Mouse (Mus musculus) ES-CJ7 (cell line): Measurements from ENCODE around the gene Cldn22.
"Not testable (repeated sequence)": the region's sequence is repeated elsewhere in the genome, so short reads cannot be mapped to it uniquely, and the experiment has no call there.

Experiments
- DNase-seq: peaks from one replicate; pipeline ENCODE4 v3.0.0; 2011; ENCODE audit warnings: low read depth, low spot score

Gene Cldn22

DNA sequence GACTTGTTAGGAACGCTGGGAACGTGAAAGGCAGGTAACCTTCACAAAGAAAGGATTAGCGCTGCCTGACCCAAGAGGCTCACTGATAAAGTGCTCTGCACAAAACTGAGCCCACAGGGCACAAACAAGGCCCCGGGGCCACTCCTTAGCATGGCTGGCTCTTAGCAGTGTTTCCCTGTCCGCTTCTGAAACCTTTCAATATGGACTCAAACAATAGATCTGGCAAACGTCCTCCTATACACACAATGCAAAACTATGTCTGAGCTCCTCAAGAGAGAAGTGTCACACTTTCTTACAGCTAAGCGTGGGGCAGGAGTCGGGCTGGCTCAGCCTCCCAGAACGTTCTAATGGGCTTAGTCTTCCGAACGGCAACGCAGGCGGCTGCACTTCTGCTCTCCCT, at the start of gene Cldn22:
Gene Cldn22 (plus strand): TSS at position 301 of the 400 bp plus-strand sequence.
- no peak for DNase-seq

DNA sequence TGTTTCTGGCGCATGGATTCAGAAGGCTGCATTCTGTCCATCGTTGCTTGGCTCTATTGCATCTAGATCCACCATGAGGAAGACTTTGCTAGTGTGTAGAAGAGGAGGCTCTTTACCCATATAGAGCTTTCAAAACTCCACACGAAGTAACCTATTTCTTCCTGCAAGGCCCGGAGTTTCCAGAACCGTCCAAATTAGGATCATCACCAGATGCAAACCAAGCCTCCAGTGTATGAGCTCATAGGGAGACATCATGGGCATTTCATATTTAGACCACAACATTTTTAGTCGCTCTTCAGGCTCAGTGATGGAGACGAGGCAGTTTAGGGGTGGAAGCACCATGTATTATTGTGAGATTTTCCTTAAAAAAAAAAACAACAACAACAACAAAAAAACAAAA, 46.9 kb upstream of the Cldn22 start:
- no peak for DNase-seq

DNA sequence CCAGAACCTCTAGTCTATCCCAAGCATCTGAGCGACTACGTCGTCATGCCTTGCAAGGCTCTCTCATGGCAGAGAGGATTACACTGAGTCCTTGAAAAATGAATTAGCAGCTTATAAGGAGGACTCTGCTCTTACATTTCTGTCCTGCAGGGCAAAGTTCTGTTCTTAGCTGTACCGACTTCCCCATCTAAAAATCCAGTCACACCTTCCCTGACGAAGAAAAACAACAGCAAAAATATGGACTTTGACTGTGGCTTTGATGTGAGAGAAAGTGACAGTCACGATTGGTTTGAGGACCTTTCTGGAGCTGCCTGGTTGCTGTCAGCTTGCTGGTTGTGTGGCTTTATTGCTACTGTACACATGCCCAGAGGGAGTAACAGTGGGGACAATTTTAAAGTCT, 44.7 kb upstream of the Cldn22 start:
- no peak for DNase-seq

DNA sequence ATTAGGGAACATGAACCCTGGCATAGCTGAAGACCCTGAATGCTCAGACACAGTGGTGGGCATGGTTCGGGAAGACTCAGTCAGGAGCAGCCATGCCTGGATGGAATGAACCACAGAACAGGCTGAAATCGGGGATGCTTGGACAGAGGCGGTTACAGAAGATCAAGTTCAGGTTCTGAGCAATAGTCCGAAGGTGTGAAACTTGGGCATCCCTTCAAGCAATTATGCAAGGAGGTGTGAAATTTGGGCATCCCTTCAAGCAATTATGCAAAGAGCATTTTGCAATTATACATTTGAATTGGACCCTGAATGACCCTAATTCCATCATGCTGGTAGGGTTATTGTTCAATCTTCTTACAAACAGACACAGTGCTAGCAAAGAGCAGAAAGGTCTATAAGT, 42.4 kb upstream of the Cldn22 start:
- DNase-seq = no peak

DNA sequence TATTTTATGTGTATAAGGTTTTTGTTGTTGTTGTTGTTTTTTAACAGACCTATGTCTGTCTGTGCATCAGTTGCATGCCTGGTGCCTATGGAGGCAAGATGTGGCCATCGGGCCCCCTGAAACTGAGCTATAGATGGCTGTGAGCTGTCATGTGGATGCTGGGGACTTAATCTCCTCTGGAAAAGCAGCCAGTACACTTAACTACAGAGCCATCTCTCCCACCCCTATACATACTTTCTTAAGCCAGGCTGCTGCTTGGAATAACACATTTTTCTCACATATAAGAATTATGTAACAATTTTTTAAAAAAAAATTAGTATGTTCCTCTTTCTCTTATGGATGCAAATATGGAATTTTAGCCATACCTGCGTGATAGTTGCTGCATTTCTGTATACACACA, 40.7 kb upstream of the Cldn22 start:
- no peak for DNase-seq

DNA sequence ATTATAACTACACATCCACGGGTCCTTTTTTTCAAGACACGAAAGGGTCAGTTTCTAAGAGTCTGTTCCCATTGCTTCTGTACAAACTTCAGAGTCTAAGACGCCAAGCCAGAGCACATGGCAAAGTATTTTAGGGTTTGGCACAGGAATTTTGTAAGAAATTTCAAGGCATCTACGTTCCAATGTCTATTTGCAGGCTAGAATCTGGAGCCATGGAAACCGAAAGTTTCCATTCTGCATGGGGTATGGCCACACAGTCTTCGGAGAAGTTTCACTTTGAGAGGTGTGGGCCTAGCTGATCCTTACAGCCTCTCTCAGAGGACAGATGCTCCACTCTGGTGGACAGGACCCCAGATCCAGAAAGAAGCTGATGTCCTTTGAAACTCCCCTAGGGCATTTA, 40.3 kb upstream of the Cldn22 start:
- no peak for DNase-seq

DNA sequence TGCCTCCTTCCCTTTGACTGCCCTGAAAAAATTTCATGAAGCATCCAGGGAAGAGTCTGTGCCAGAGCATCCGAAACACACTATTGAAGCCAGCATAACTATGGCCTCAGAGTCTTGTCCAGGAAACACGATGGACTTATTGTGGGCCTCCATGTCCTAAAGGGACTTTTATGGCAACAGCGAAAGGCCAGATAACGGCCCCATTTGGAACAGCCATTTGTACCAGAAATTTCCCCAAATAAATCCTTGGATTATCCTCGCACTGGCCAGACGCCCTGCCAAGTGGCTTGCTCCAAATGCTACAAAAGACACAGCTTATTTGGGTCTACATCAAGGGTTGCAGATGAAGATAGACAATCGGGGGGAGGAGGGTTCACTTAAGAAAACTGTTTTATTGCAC, 39.8 kb upstream of the Cldn22 start:
- no peak for DNase-seq

DNA sequence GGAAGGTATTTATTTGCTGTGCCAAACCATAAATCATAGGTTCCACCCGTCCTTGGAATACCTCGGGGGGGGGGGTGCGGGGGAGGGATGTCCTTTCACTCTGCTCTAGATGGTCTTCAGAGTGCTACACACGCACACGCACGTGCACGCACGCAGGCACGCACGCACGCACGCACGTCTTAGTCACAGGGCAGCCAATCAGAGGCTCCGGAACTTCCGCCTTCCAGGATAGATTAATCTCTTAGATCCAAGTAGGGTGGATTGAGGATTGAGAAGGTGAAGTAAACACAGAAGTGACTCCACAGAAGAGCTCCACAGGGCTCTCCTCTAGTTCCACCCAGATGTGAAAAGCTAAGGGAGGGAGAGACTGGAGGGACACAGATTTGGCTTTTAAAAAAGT, 38.0 kb upstream of the Cldn22 start:
- no peak for DNase-seq

DNA sequence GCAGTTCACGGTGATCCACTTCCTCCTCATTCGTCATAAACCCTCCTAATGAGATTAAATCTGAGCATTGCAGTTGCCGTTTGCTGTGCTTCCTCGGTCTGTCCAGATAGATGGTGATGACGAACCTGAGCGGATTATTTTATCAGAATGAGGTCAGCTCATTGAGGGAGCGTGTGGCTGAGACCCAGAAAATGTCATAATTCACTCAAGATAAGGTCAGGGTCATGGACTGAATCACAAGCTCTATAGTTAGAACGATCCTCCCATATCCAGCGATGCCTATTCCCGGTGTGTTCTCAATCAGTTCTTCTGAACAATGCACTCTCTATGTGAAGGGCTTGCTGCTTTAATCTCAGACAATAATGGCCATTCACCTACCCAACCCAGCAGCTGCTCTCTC, 36.6 kb upstream of the Cldn22 start:
- DNase-seq = no peak

DNA sequence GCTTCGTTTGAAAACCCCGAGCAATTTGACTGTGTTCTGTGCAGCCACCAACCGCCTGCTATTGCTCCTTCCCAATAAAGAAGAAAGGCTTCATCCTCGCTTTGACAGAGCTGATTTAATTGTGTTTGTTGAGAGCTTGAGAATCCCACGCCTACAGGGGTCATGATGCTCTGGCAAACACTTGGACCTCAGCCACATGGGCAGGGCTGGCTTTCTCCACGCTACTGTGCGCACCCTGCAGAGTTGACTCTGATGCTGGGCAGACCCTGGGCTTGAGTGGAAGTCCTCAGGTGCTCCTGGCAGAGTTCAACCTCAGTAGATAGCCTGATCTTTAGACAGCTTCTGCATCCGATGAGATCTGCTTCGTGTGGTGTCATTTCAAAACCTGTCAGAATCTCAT, 32.3 kb upstream of the Cldn22 start:
- no peak for DNase-seq

DNA sequence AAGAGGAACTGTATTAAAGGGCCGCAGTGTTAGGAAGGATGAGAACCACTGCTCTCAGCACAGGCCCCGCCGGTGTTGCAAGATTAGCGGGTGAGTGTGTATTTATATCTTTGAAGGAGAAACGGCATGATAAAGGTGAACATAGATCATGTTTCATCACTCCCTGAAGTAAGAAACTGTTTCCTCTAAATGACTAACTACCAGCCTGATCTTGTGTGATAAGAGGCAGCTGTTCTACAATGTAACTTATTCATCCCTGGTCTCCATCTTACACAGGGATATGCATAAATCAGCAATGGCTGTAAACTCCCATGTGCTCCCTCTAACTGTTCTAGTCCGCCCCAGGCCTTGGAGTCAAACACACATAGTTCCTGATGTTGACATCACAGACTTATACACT, 24.8 kb upstream of the Cldn22 start:
- no peak for DNase-seq

DNA sequence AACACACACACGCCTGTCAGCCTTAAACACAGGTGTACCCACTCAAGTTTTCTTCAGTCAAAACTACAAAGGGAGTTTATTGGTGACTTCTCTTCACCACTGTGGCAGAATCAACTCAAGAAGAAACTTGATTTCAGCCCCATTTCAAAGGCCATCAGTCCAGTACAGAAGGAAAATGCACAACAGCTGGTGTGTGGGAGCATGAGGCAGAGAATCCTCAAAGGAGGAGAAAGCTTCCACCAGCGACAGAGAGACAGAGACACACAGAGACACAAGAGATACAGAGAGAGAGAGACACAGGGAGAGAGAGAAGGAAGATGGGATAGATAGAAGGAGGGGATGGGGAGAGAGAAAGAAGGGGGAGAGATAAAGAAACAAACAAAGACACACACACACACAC, 21.9 kb upstream of the Cldn22 start:
- no peak for DNase-seq

DNA sequence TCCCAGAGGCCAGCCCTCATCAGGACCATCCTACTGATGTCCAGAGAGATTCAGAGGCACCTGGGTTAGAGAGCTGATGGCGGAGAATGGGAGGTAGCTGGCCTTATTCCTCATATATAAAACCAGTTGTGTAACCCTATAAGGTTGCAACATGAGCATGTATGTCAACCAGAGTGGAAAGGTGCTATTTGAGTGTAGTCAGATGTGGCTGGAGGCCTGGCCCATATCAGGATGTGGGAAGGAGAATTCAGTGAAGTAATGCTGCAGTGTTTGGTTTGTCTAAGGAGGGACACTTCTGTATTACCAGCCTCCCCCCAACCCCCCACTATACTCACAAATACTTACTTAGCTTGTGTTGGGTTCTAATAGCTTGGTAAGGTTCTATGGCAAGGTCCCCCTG, 20.0 kb upstream of the Cldn22 start:
- no peak for DNase-seq

DNA sequence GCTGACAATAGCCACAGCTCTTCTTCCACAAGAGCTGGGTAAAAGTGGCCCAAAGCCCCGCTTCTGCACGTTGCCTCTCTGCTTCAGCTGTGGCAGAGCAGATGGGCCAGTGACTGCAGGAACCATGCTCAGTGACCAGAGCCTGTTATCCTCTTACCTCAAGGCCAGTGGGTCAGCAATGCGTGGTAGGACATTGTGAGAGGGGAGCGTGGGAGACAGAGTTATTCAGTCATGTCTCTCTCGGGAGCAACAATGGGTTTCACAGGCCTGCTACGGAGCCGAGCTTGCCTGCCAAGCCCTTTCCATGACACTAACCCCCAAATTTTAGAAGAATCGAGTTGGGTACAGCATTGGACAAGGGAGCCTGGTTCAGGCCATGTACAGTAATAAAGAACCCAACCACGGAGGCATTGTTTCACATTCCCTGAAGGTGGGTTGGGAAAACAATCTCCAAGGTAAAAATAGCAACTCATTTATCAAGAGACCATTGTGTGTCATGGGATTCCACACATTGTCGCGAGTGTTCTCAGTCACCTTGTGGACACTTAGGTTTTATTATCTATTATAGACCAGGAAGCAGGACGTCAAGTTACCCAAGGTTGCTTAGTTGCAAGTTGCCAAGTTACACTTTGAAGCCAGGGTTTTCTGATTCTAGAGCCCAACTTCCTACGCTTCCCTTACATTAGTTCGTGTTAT, 14.2 kb upstream of the Cldn22 start:
- DNase-seq = no peak

DNA sequence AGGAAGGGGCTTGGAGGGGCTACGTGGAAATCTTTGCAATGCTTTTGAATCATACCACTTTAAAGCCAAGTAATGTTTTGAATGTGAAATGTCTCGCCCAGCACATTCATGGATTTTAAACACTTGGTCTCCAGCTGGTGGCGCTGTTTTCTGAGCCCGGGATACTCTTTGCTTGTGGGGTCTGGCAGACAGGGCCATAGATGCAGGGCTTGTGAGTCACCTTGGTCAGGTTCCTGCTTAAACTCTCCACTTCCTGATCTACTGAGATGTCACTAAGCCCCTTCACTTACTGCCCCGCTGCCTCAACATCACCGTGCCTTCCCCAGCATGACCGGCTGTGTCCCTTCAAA, 13.6 kb upstream of the Cldn22 start:
- DNase-seq = peak; percentile 70

DNA sequence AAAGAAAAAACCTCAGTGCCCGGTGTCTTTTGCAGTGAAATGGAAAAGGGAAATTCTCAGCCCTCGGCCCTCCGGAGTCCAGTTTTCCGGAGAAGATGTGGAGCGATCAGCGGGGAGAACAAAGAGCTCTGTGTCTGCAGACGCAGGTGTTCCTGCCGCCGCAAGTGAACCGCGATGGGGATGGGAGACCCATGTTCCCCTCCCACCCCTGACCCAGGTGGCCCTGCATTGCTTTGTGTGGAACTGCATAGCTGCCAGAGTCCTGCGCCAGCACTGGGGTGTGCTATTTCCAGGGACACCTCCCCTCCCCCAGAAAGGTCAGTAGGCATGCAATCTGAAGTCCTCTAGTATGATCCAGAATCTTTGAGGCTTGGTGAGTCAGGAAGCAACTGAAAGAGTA, 13.1 kb upstream of the Cldn22 start:
- no peak for DNase-seq

DNA sequence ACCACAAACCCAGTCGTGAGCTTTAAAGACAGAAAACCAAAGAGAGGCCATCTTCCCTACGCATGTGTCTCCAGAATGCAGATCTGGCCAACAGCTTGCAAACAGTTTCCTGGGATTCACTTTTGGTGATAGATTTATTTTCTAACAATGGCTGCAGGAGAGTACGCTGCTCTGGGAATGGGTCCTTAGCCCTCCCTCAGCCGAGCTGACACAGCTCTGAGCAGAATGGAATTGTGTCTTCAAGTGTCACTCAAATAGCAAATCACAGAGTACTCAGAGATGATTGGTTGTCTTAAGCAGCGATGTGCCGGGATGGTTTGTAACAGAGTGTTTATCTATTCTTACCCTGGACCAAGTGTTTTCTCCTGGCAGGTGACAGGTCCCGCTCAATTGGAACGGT, 5.2 kb upstream of the Cldn22 start:
- DNase-seq = no peak

DNA sequence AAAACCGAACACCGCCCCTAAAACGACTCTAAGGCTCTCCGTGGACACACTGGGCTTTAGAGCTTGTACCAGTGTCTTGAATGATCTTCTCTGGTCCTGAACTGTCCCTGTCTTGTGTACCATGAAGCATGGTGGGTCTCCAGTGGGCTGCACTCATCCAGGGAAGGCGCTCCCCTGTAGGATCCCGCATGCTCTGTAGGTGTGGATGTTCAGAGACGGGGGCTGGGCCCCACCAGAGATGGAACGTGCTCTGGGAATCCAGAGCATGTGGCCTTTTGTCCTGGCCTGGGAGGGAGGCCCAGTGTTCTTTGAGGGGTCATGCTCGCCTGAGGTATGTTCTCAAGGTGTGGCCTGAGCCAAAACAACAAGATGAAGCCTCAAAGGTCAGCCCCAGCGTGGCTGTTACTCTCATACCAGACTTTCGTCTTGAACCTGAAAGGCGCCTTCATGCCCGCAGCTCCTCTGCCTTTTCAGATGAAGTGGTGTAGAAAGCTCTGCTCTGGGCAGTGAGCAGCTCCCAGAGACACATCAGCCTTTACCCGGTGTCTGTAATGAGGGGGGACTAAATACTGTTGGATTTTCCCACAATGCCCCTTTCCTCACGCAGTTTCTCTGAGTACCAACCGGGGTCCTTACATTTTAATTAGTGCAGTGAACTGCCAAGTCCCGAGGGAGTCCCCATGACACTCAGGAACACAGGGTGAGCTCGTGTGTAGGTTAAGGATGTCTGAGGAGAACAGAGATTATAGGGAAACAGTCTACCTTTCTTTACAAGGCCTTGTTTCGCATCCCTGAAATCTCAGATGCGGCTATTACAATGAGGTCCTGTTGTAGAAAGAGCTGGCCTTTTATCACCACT, 3.1 kb upstream of the Cldn22 start:
- no peak for DNase-seq

DNA sequence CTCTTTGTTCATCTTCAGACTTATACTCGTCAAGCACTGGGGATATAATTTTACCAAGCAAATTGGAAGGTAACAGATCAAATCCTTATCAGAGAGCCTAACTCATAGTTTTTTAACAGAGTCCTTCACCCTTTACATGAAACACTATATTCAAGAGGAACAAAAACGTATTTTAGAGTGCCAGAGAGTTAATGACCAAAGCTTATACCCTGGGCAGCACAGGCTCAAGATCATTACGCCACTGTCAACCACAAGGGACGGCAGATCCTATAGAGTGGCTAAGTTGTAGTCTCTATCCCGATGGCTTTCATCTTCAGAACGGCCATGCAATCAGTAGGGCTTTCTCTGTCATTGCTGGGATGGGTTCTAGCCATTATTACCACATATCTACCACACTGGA, 2.4 kb upstream of the Cldn22 start, which contains the start of gene Cldn24:
Gene Cldn24 (plus strand): TSS at position 301 of the 400 bp plus-strand sequence.
- no peak for DNase-seq

DNA sequence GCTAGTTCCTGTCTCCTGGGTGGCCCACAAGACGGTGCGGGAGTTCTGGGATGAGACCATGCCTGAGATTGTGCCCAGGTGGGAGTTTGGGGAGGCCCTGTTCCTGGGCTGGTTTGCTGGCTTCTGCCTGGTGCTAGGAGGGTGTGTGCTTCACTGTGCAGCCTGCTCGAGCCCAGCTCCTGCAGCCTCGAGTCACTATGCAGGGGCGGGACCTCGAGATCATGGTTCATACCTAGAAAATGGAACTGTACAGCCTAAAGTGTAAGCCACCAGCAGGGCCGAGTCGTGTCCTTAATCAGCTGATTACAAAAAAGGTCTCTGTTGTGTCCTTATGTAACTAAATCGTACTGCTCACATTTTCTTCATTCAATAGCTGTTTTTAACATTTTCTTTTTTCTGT, 1.7 kb upstream of the Cldn22 start:
- not testable (repeated sequence) for DNase-seq

DNA sequence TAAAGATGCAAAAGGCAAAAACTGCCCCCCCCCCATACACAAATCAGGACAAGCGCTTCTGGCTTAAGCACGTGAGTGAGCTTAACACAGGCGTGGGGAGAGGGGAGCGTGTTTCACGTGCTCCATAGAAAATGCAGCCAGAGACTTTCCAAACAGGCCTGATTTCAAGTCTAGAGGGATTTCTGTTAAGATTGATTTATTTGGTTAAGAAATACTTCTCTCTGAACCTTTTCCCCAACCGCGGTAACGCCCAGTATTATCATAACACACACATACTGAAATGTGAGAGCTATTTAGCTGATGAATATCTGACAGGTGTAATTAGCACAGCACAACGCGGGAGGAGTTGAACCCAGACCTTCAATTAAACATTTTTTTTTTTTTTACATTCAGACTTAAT, 505 bp upstream of the Cldn22 start:
- DNase-seq = no peak

DNA sequence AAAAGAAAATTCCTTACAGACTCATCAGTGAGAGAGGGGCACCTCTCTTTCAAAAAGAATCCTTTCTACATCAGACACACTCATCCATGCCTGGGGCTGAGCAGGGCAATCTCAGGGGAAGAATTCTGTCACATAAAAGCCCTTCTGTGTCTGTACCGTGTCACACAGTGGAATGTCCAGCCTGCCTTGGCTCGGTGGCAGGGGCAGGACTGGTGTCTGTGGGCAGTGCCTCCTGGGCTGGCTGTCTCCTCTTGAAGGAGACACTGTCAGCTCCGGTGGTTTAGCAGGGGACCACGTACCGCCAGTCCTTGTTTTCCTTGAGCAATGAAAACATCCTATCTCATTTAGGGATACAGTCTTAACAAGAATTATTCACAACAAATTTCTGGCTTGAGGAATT, 1.3 kb downstream of the Cldn22 start:
- DNase-seq = no peak

DNA sequence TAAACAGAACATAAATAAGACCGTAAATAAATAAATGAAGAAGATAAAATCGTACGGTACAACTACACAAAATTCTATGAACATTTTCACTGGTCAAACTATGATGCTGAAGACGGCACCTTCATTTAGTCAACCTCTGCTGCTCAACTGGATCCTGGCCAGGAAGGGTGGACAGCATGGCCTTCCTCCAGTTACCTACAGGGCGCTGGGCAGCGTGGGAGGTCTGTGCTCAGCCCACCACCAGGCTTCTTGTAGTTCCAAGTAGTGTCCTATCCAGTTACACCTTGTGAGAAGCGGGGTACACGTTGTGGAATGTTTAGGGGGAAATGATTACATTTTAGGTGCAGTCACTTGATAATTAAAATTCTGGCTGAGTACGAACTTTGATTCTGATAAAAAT, 2.6 kb downstream of the Cldn22 start:
- DNase-seq = no peak
